Mouse (Mus musculus) T-helper 1 cell (primary cell): Measurements from ENCODE around the gene Prss28.

ENCODE experiments used
- in situ Hi-C: fragments of 300-600 bp; cut with MboI, MseI; formaldehyde crosslinking; loops from one replicate; pipeline ENCODE4 v1.15.1; 2025; ENCODE audit warnings: high pct_unique_total_duplicates

Gene Prss28

DNA sequence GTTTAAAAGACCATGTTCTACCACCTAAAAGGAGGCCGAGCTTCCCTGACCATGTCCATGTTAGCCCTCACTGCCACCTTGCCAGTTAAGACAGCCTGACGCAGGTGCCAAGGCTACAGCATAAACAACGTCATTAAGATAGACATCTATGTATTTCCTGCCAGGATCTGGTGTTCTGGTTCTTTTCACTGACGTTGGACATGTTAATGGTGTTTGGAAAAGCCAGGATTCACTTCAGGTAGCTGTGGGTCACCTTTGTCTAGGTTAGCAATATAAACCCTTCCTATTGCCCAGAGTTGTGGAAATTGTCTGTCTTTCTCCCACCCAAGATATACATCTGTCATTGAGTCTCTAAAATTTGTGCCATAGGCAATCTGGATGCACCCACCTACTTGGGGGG is at the start of gene Prss28:
Prss28 (plus strand) TSS at position 301 of the 400 bp plus-strand sequence.
- in situ Hi-C loops = no loop called here

DNA sequence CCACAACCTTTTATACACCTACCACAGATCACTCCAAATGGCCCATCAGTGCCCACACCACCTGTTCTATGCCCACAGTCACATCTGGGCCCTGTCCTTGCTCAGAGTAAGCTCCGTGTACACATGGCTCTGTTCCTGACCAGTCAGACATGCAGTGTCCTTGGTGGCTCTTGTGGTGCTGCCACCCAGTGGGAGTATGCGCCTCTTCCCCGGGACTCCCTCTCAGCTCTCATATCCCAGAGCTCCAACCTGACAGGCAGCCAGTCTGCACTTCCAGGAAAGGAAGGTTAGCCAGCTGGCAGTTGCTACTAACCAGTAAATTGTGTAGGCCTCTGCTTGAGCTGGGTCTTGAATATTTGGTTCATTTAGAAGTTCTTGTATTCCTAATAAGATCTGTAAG is 44.0 kb upstream of the Prss28 start:
- in situ Hi-C loops = no loop called here

DNA sequence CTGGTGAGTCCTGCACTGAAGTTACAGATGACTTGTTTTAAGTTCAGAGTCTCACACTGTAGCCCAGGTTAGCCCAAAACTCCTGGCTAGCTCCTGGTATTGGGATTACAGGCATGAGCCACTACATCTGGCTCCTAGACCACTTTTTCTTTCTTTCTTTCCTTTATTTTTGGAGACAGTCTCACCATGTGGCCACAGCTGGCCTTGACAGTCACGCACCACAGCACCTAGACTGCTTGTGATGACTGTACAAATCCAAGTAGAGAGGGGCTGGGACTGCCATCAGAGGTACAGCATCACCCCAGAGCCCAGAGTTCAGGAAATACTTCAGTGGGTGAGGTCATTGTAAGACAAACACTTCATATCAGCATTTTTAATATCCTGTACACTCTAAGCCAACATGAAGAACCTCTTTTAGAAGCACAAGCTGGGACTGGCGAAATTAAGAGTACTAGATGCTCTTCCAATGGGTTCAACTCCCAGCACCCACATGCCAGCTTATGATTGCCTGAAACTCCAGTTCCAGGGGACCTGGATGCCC is 37.6 kb upstream of the Prss28 start:
- in situ Hi-C loops = loop anchor here (5.0 kb wide), 2 partner anchors 49 to 159 kb away; no protein-coding TSS in a partner anchor

DNA sequence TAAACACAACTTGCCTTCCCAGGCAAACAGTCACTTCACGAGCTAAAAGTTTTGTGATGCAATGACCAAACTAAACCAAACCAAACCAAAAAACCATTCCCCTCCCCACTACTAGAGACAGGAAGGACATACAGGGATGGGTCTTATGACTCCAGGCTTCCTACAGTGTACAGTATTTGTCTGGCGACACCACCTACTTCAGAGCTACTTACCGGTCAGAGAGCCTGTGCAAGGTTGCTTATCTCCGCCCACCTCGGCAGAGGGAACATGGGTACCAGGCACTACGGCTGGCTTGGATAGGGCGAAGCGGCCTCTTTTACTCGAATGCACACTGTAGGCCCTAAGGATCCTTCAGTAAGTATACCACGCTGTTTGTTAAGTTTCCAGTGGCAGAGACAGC is 36.1 kb upstream of the Prss28 start:
- in situ Hi-C loops = loop anchor here (5.0 kb wide), 2 partner anchors 50 to 160 kb away; no protein-coding TSS in a partner anchor

DNA sequence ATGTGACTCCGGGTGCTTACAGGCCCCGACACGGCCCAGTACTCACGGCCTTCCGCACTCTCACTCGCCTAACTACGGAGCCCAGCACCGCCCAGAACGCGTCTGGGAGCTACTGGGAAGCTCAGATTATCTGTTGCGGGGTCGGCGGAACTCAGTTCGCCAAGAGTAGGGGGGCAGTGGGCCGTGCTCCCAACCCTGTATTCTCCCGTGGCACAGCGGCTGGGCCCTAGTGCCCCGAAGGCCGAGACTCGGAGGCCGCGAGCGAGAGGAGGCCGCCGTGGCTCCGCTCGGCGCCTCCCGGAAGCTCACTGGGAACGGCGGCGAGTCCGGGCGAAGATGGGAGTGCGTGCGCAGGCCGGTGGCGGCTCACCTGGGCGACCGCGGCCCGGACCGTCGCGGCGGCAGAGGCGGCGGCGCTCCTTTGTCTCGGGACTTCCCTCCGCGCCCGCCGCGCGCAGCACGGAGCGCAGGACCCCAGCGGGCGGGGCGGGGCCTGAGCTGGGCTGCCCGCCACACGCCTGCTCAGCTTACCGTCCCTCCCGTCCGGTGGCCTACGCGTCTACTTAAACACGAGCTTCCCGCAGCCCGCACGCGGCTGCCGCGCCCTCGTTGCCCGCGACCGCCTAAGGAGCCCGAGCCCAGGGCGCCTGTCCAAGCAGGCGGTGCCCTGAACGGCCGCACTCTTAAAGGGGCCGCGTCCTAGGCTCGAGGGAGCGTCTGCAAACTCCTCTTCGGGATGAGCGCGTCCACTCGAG is 35.3 kb upstream of the Prss28 start:
- in situ Hi-C loops = loop anchor here (5.0 kb wide), 2 partner anchors 51 to 161 kb away; no protein-coding TSS in a partner anchor

DNA sequence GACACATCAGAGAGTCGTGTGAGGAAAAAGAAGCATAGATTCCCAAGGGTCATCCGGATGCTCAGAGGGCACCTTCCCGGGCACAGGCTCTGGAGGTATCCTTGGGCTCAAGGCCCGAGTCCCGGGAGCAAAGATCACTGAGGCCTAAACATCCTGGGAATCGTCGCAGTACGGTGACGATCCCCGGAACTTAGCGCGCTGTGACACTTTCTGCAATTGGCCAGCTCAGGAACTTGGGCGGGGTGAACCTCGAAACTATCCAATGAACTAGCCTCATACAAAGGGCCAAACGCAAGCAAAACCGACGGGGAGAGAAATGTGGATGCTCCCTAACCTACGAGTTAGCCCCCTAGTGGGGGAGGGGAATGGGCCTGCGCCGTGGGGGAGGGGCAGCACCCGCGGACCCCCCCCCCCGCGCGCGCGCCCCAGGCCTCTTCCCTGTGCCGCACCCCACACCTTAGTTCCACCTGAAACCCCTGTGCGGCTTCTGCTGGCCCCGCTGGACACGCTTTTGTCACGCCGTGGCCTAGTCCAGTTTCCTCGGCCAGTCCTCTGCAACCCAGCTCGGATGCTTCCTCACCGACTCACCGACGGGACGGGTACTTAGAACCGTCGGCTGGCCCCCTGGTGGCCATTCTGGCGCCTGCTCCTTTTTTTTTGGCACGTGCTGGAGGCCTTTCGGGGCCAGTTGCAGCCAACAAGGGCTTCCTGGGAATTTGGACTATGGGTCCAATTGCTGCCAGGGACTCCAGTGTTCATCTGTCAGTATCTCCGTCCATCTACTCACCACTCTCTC is 34.5 kb upstream of the Prss28 start:
- in situ Hi-C loops = loop anchor here (5.0 kb wide), 2 partner anchors 52 to 162 kb away; no protein-coding TSS in a partner anchor

DNA sequence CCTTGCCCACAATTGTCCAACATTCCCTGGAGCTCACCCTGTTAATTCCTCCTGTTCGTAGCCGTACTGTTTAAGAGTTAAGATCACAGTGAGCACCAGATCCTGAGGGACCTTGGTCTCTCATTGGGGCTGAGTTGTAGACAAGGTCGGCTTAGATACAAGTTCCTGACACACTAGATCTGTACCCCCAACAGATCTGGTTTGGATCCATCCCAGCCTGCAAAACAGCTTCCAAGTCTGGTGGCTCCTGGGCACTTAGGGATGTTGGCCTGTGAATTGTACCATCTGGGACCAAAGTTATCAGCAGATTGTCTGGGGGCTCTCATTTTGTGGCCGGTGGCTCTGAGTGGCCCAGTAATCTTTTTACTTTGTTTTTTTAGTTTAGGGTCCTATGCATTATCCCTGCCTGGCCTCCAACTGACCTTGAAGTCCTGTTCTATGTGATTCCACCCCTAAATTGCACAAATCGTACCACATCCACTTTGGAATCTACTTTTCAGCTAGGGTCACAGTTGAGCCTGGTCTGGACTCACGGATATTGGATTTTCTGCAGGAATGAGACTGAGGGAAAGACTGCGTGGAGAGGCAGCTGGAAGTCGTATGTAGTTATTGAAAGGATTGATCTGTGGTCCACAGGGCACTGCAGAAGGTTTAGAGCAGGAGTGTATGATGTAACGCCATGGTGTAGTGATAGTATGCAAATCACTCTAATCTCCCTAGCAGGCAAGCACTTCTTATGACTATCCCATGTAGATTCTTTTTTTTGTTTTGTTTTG is 33.7 kb upstream of the Prss28 start, which contains the start of gene Ube2i:
Ube2i (minus strand) TSS at position 52 of the 776 bp plus-strand sequence.
- in situ Hi-C loops = loop anchor here (5.0 kb wide), 3 partner anchors 52 to 162 kb away; partner anchors contain the start of gene BC003965

DNA sequence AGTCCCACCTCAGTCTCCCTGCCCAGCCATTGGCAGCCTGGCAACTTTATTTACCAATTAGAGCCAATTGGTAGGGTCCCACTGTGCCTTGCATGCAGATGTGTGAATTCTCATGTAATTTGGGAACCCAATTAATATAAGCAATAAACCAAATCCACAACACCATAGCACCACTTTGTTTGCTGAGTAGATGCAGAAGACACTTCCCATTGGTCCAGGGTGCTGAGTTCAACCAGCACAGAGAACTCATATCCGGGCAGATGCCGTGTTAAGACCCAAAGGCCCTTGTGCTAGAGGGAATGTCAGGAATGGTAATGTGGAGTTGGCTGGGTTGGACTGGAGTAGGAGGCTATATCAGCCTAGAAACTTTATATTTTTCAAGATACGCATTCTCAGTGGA is 32.6 kb upstream of the Prss28 start:
- in situ Hi-C loops = loop anchor here (5.0 kb wide), 1 partner anchor 94 kb away; the partner anchor contains the start of gene BC003965

DNA sequence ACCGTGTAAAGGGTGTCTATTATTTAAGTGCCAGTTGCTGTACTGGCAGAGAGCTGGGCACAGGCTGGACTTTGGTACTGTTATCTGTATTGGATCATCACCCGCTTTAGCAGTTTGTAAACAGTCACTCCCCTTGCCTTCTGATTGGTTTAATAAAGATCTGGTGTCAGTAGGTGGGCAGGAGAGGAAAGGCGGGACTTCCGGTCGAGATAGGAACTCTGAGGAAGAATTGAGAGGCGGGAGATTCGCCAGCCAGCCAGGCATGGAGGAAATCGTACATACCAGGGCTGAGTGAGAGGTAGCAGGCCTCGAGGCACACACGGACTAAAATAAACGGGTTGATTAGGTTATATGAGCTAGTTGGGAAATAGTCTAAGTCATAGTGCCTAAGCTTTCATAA is 26.3 kb upstream of the Prss28 start:
- in situ Hi-C loops = no loop called here

DNA sequence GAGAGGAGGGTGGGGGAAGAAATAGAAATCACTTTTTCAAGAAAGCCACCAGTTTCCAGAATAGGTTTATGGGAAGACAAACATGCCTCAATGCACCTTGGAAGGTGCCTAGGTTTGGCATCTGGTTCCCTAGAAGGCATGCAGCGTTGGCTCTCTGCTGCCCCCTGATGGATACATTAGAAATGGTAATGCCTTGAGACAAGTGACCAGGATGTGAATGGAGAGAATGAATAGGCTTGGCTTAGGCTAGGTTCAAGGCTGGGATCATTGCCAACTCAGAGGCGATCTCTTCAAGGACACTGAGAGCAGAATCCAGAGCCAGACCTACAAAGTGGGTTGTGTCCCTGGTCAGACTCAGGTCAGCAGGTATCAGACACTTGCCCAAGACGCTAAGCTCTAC is 23.4 kb upstream of the Prss28 start:
- in situ Hi-C loops = no loop called here

DNA sequence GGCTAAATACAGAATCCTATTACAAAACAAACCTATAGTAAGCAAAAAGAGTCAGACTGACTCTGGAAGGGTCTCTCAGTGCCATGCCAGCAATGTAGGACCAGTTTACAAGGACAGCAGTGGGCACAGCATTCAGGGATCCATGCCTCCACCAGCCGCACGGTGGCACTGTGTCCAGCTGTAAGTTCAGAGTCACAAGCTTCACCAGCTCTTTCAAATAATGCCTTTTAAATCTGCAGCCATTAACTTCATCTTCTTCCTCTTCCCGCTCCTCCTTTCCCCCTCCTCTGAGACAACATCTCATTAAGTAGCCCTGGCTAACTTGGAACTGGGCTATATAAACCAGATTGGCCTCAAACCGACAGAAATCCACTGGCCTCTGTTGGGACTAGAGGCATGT is 19.6 kb upstream of the Prss28 start:
- in situ Hi-C loops = no loop called here

DNA sequence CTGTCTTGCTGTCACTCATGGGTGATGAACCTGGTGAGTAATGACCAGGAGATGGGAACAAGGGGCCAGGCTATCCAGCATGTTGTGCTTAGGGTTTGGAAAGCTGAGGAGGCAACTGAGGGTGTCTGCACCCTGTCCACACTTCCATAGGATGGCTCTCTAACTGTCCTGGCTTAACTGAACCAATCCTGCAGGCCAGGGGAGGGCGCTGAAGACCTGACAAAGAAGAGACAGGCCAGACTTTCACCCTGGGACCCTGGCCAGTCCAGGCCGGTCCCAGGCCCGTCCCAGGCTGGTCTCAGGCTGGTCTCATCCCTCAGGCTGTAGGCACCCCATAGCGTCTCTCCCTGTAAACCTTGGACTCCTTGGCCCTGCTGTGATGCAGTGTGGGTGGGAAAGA is 18.0 kb upstream of the Prss28 start:
- in situ Hi-C loops = no loop called here

DNA sequence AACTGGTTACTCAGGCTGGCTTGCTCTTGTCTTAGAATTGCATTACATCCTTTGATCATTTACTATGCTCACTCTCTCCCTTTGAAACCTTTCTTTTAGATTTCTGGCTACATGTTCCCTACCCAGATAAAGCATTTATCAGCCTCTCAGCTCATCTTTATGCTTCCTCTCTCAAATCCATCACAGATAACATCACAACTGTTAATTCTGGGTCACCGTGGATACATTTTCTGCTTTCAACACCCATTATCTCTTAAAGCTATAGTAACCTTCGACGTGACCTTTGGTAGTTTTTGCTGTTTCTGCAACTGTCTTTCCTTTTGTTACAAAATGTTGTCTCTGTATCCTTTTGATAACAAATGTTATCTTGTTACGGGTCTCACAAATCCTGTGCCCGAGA is 15.0 kb upstream of the Prss28 start:
- in situ Hi-C loops = no loop called here

DNA sequence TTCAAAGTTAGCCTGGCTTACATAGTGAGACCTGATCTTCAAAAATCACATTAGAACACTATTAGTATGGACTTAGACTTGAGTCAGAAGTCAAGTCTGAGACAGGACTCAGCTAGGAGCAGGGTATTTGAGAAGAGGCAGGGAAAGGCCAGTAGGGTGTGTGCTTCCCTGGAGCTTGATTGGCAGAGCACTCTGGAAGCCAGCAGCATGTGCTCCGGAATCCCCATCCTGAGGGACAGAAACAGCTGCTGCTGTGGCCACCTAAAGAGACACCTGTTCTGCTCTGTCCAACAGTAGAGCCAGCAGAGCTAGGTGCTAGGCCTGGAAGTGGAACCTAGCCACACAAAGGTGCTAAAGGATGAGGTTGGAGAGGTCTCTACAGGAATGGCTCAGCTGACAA is 14.3 kb upstream of the Prss28 start:
- in situ Hi-C loops = no loop called here

DNA sequence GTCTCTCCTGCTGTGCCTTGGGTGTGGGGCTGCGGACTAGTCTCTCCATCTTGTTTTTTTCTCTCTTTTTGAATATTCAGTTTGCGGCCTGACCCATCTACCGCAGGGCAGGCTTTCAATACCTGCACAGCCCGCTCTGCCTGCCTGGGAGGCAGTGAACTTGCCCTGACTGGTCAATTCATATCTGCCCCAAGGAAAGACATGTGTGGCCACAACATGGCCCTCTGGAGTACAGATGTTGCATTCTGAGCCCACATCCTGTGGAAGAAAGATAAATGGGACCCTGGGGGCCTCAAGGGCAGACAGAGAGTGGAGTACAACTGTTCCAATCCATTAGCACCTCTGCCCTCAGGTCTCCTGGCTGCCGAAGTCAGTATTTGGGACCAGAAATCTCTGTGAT is 10.4 kb upstream of the Prss28 start, which contains the start of gene Prss34:
Prss34 (plus strand) TSS at position 301 of the 400 bp plus-strand sequence.
- in situ Hi-C loops = no loop called here

DNA sequence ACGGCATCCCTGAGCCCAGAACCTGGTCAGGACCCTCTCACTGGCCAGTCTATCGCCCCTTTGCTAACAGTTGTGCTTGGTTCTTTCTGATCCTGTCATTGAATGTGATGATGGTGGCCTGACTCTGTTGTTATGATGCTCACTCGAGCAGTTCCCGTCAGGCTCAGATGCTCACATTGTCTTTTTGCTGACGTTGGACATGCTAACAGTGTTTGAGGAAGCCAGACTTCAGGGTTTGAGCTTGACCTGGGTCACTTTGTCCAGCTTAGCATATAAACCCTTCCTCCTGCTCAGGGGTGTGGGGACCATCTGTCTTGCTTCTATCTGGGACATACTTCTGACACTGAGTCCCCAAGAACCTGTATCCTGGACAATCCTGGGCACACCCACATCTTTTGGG is 9.9 kb downstream of the Prss28 start, which contains the start of gene Prss29:
Prss29 (plus strand) TSS at position 301 of the 400 bp plus-strand sequence.
- in situ Hi-C loops = no loop called here

DNA sequence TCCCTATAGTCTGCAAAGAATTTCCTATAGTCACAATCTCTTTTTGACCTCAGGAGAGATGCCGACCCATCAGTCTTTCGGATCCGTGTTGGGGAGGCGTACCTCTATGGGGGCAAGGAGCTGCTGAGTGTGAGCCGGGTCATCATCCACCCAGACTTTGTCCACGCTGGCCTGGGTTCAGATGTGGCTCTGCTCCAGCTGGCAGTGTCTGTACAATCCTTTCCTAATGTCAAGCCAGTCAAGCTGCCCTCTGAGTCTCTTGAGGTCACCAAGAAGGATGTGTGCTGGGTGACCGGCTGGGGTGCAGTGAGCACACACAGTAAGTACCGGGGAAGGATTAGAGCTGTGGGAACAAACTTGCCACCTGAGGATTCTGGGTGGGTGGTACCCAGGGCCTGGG is 12.4 kb downstream of the Prss28 start:
- in situ Hi-C loops = no loop called here

DNA sequence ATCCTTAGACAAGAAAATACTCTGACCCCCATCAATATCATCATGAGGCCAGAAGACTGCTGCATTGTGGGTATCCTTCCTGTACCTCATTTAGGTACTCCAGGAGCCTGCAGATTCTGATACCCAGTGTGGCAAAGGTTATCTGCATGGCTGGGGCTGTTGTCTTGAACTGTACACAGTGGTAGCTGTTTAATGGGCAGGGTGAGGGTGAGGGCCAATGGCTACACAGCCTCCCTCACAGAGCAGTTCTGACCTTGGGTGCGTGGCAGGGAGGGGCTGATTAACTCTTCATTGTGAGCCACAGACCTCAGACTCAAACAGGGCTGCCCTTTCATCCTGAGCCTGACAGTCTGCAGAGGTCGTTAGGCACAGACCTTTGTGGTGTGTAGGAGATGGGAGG is 14.5 kb downstream of the Prss28 start:
- in situ Hi-C loops = no loop called here

DNA sequence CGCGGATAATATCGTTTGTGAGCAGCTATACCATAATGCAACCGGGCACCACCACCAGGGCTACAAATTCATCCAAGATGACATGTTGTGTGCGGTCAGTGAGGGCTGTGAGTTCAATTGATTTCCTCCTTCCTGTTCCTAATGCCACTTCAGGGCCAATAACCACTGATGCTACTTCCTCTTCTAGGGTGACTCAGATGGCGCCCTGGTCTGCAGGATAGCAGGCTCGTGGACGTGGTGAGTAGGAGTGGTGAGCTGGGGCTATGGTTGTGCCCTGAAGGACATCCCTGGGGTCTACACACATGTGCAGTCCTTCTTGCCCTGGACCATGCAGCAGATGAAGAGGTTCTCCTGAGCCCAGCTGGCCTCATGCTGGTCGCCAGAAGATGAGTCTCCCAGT is 23.9 kb downstream of the Prss28 start:
- in situ Hi-C loops = loop anchor here (25.0 kb wide), 1 partner anchor 980 kb away; no protein-coding TSS in a partner anchor

DNA sequence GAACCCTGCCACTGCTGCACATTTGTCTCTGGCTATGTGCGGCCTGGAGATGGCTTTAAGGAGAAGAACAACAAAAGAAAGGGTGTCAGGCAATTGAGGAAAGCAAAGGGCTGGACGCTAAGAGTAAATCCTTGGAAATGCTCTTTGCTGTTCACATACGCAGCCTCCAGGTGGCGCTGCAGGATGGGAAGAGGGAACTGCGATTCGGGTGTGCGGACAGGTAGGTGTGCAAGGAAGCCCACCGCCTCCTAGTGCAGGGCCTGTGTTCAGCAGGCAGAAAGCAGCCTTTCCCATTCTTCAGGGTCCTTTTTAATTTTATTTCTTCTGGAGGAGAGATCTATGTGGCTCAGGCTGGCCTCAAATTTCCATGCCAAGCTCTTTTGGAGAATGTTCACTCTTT is 25.5 kb downstream of the Prss28 start:
- in situ Hi-C loops = loop anchor here (25.0 kb wide), 1 partner anchor 978 kb away; no protein-coding TSS in a partner anchor

DNA sequence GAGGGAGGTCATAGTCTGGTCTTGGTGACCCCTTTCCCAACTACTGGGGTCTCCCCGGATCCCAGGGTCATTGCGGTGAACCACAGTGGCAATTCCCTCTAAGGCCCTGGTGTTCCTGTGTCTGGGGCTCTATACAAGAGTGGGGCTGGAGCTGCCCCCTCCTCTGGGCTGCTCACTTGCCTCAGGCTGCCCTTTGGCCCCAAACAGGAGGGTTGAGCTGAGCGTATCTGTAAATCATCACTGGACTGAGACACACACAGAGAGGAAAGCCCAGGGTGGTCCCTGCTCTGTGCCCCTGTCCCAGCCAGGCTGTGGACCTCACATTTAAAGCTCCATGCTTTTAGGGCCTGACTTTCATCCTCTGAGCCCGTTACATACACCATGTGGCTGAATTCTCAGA is 29.8 kb downstream of the Prss28 start:
- in situ Hi-C loops = loop anchor here (25.0 kb wide), 1 partner anchor 974 kb away; no protein-coding TSS in a partner anchor
